ENCODE assay signal across 8 mouse cellular contexts in the genomic region with DNA sequence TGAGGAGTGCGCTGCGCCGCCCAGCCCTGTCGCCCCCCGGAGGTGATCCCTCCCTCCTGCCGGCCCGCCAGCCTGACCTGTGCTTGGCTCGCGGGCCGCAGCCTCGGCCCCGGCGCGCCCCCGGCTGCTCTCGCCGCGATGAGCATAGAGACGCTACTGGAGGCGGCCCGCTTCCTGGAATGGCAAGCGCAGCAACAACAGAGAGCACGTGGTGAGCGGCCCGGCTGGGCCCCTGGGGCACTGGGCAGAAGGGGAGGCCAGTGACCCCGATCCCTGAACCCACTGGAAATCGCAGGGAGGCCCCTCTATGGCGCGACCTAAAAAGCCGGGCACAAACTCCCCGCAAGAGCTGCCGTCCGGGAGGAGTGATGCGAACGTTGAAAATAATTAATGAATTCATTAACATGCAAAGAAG. TPM values are rescaled to one million over a fixed set of nuclear protein-coding genes. Genes with fewer than 3 reads are reported as not detected.
DNase-seq lines count a peak whose midpoint lies in the region; ATAC-seq and TF ChIP-seq lines count a peak whose summit lies in the region.

No protein-coding gene starts in this region.

- H3K4me3 ChIP-seq in heart, adult 2 months, result peak overlapping the region; percentile 99
- H3K4me3 ChIP-seq in embryonic fibroblast, embryonic 13.5 days (ENCODE audit: insufficient read depth, low read length), result peak overlapping the region; percentile 85
- H3K4me3 ChIP-seq in hindbrain, embryonic 12.5 days, result peak overlapping the region; percentile 95
- peak overlapping the region; percentile 96 for H3K4me3 ChIP-seq in limb, embryonic 15.5 days
- peak overlapping the region; percentile 99 for H3K4me3 ChIP-seq in midbrain, embryonic 16.5 days (ENCODE audit: low read depth, low read length)

- H3K27me3 ChIP-seq in heart, adult 2 months (ENCODE audit: control insufficient read depth, insufficient read depth, low read length), result no peaks in the 10 kb centered on the region
- no peaks in the 10 kb centered on the region for H3K27me3 ChIP-seq in hindbrain, embryonic 12.5 days
- H3K27me3 ChIP-seq in limb, embryonic 15.5 days, result no peaks in the 10 kb centered on the region; the same call in 1 of the 2 replicates
- no peaks in the 10 kb centered on the region for H3K27me3 ChIP-seq in midbrain, embryonic 16.5 days (ENCODE audit: control insufficient read depth, insufficient read depth, low read depth, low read length)

- no peaks in the 10 kb centered on the region for H3K36me3 ChIP-seq in heart, adult 2 months (ENCODE audit: control insufficient read depth, insufficient read depth, low read length)
- H3K36me3 ChIP-seq in hindbrain, embryonic 12.5 days, result no peaks in the 10 kb centered on the region
- H3K36me3 ChIP-seq in limb, embryonic 15.5 days, result no peaks in the 10 kb centered on the region
- no peaks in the 10 kb centered on the region for H3K36me3 ChIP-seq in midbrain, embryonic 16.5 days (ENCODE audit: control insufficient read depth, insufficient read depth, low read length)

- WGBS in heart, adult 2 months, result under 1% methylated on average over 35 of the region's 35 CpGs
- under 1% methylated on average over 35 of the region's 35 CpGs for WGBS in hindbrain, embryonic 12.5 days
- under 1% methylated on average over 34 of the region's 35 CpGs for WGBS in limb, embryonic 15.5 days
- WGBS in midbrain, embryonic 16.5 days, result 1% methylated on average over 35 of the region's 35 CpGs

- intact Hi-C loops in heart, adult 2 months (cut with DNase I), result loop anchor here (1.0 to 10.0 kb wide), 5 partner anchors 8 to 631 kb away; partner anchors contain the start of genes Cluh, Hic1, Pafah1b1 and Tlcd2
- intact Hi-C loops in heart, postnatal 25 days (cut with DNase I), result loop anchor here (5.0 to 10.0 kb wide), 2 partner anchors 109 to 1674 kb away; partner anchors contain the start of gene Pafah1b1

- H3K27ac ChIP-seq in heart, adult 2 months, result peak overlapping the region; percentile 98
- H3K27ac ChIP-seq in embryonic fibroblast, embryonic 13.5 days (ENCODE audit: insufficient read depth, low read length), result peak overlapping the region; percentile 60
- H3K27ac ChIP-seq in hindbrain, embryonic 12.5 days, result peak overlapping the region; percentile 95
- peak overlapping the region; percentile 96 for H3K27ac ChIP-seq in limb, embryonic 15.5 days
- peak overlapping the region; percentile 94 for H3K27ac ChIP-seq in midbrain, embryonic 16.5 days (ENCODE audit: low read length)

- peak overlapping the region; percentile 95 for H3K9ac ChIP-seq in heart, adult 2 months (ENCODE audit: low read depth, low read length)
- H3K9ac ChIP-seq in hindbrain, embryonic 12.5 days, result peak overlapping the region; percentile 90
- H3K9ac ChIP-seq in limb, embryonic 15.5 days, result peak overlapping the region; percentile 84
- peak overlapping the region; percentile 98 for H3K9ac ChIP-seq in midbrain, embryonic 16.5 days (ENCODE audit: low read depth, low read length)

- TF ChIP-seq CTCF in heart, adult 2 months (IDR thresholded peaks at IDR 0.05), result no peak
- no peak for TF ChIP-seq CTCF in embryonic fibroblast, embryonic 13.5 days (IDR thresholded peaks at IDR 0.05; ENCODE audit: borderline replicate concordance, insufficient read depth, low read length)

- TF ChIP-seq EP300 in heart, adult 2 months (IDR thresholded peaks at IDR 0.05; ENCODE audit: insufficient read depth, low read depth, low read length), result no peak

- no peak for ATAC-seq in hindbrain, embryonic 12.5 days (ENCODE audit: low FRiP score)
- ATAC-seq in limb, embryonic 15.5 days (ENCODE audit: insufficient number of reproducible peaks, low FRiP score, low TSS enrichment, low read depth), result no peak
- no peak for ATAC-seq in midbrain, embryonic 16.5 days

- H3K79me2 ChIP-seq in heart, adult 2 months (replicated peaks; ENCODE audit: control insufficient read depth, insufficient read depth, low read length), result peaks cover 2% of the 10 kb centered on the region; the same call in 1 of the 2 replicates

- H3K4me2 ChIP-seq in hindbrain, embryonic 12.5 days (replicated peaks), result peak overlapping the region; percentile 81
- peak overlapping the region; percentile 87 for H3K4me2 ChIP-seq in limb, embryonic 15.5 days
- peak overlapping the region; percentile 85 for H3K4me2 ChIP-seq in midbrain, embryonic 16.5 days (ENCODE audit: low read length)

- no peaks in the 10 kb centered on the region for H3K9me3 ChIP-seq in hindbrain, embryonic 12.5 days (replicated peaks)
- no peaks in the 10 kb centered on the region for H3K9me3 ChIP-seq in limb, embryonic 15.5 days
- H3K9me3 ChIP-seq in midbrain, embryonic 16.5 days (replicated peaks; ENCODE audit: control insufficient read depth, low read length, poor library complexity, severe bottlenecking), result no peaks in the 10 kb centered on the region

- H3K4me1 ChIP-seq in heart, adult 2 months (ENCODE audit: control insufficient read depth, insufficient read depth, low read length), result peaks cover 20% of the 10 kb centered on the region
- H3K4me1 ChIP-seq in embryonic fibroblast, embryonic 13.5 days (ENCODE audit: control insufficient read depth, insufficient read depth, low read length), result peaks cover 6% of the 10 kb centered on the region
- peaks cover 49% of the 10 kb centered on the region for H3K4me1 ChIP-seq in hindbrain, embryonic 12.5 days
- H3K4me1 ChIP-seq in limb, embryonic 15.5 days, result peaks cover 51% of the 10 kb centered on the region
- peaks cover 27% of the 10 kb centered on the region for H3K4me1 ChIP-seq in midbrain, embryonic 16.5 days (ENCODE audit: control insufficient read depth, insufficient read depth, low read length)

- TF ChIP-seq POLR2A in heart, adult 2 months (IDR thresholded peaks at IDR 0.05; ENCODE audit: insufficient read depth, low read depth, low read length), result no peak
- TF ChIP-seq POLR2A in embryonic fibroblast, embryonic 13.5 days (IDR thresholded peaks at IDR 0.05; ENCODE audit: low read depth, low read length), result no peak

- peak; percentile 70 to 73 for DNase-seq in heart, adult 2 months
- DNase-seq in heart, postnatal 25 days (ENCODE audit: low spot score), result no peak
- peak; percentile 59 for DNase-seq in adrenal gland, postnatal 25 days
- peak; percentile 53 to 56 for DNase-seq in thymus, adult 18-20 months

RNA-seq across cellular contexts. Expression of gene Mnt, which starts 0.5 kb away (rescaled TPM):
- total RNA-seq in heart, adult 2 months (2021), result 10 to 100 TPM in 1 of 2 experiments, 1 to 10 TPM in 1; 6.7 to 10.7 TPM
- 5.4 and 6.9 TPM in 2 replicates for polyA plus RNA-seq in heart, adult 2 months (2012; rRNA removed)
- total RNA-seq in heart, postnatal 25 days (2021), result 10 to 100 TPM in 1 of 2 experiments, 1 to 10 TPM in 1; 9.8 to 10.6 TPM
- 35.5 and 37.7 TPM in 2 replicates for total RNA-seq in adrenal gland, postnatal 25 days (2021)
- 10.9 and 14.4 TPM in 2 replicates for polyA plus RNA-seq in embryonic fibroblast, embryonic 13.5 days (2011; ENCODE audit: insufficient read length, low read depth, missing spikeins)
- polyA plus RNA-seq in hindbrain, embryonic 12.5 days (2016; fragmentation: Nextera tagmentation; extraction: Ambion mirVana), result 8.3 and 8.4 TPM in 2 replicates
- polyA plus RNA-seq in limb, embryonic 15.5 days (2015; fragmentation: Nextera tagmentation; extraction: Ambion mirVana), result 5.1 and 5.4 TPM in 2 replicates
- 7.6 and 8.6 TPM in 2 replicates for polyA plus RNA-seq in midbrain, embryonic 16.5 days (2015; fragmentation: Nextera tagmentation; extraction: Ambion mirVana)
